Mouse (Mus musculus) forebrain, embryonic 16.5 days (tissue): ENCODE measurements around the gene Wwox. TPM values are rescaled to one million over a fixed set of nuclear protein-coding genes. Genes with fewer than 3 reads are reported as not detected.

ENCODE experiments used
- ATAC-seq: fragments of 200-750 bp; cut with Nextera tagmentation; 2 replicates; pipeline ENCODE4 v1.8.0; 2017; ENCODE audit warnings: mild to moderate bottlenecking, moderate library complexity
- H3K27ac ChIP-seq: fragments of 300-500 bp; sonication (generic); 2 replicates; pipeline ENCODE4 v1.5.1; 2014; ENCODE audit warnings: low read length, control low read depth
- H3K27me3 ChIP-seq: fragments of 300-500 bp; sonication (generic); replicated peaks from 2 replicates; pipeline ENCODE4 v1.6.1; 2014; ENCODE audit warnings: low read length; ENCODE audit not compliant: control insufficient read depth, insufficient read depth
- H3K36me3 ChIP-seq: fragments of 300-500 bp; sonication (generic); 2 replicates; pipeline ENCODE4 v1.6.1; 2014; ENCODE audit not compliant: control insufficient read depth, insufficient read depth
- H3K4me1 ChIP-seq: fragments of 300-500 bp; sonication (generic); replicated peaks from 2 replicates; pipeline ENCODE4 v1.6.1; 2014; ENCODE audit warnings: low read length; ENCODE audit not compliant: control insufficient read depth, insufficient read depth
- H3K4me2 ChIP-seq: fragments of 300-500 bp; sonication (generic); 2 replicates; pipeline ENCODE4 v1.6.1; 2014; ENCODE audit warnings: mild to moderate bottlenecking, low read length, control low read depth
- H3K4me3 ChIP-seq: fragments of 300-500 bp; sonication (generic); replicated peaks from 2 replicates; pipeline ENCODE4 v1.5.1; 2014; ENCODE audit warnings: mild to moderate bottlenecking, low read length, control low read depth
- H3K9ac ChIP-seq: fragments of 300-500 bp; sonication (generic); replicated peaks from 2 replicates; pipeline ENCODE4 v1.6.1; 2014; ENCODE audit warnings: low read depth, low read length, control low read depth
- H3K9me3 ChIP-seq: fragments of 300-500 bp; sonication (generic); 2 replicates; pipeline ENCODE4 v1.6.1; 2016; ENCODE audit warnings: low read length; ENCODE audit not compliant: control insufficient read depth
- WGBS: fragments of 180-500 bp; shearing (Covaris S2); extraction: QIAGEN DNeasy Blood & Tissue Kit; methylation state at CpG from one replicate; pipeline ENCODE4 v1.1.7; 2014; 5-methylcytosine and 5-hydroxymethylcytosine counted together
- polyA plus RNA-seq: library from polyadenylated mRNA; unstranded; fragments of >200 nt; fragmentation: Nextera tagmentation; extraction: Ambion mirVana; gene quantifications from 2 replicates; pipeline ENCODE4 v1.2.1, GENCODE M21; 2015

Gene Wwox
- polyA plus RNA-seq, 1 experiment from 2014 or later = 11.4 TPM

DNA sequence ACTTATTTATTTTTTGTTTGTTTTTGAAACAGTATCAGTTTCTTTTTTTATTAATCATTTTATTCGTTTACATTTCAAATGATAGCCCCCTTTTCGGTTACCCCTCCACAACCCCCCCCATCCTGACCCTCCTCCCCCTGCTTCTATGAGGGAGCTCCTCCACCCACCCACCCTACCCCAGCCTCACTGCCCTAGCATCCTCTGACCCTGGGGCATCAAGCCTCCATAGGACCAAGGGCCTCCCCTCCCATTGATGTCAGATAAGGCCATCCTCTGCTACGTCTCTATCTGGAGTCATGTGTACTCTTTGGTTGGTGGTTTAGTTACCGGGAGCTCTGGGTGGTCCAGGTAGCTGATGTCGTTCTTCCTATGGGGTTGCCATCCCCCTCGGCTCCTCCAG lies 109.4 kb downstream of the Wwox start:
- Histone ChIP-seq H3K36me3 (no peaks in the 10 kb centered on the region), H3K4me2 (no peak overlapping the region), H3K4me1 (no peaks in the 10 kb centered on the region), H3K9me3 (no peaks in the 10 kb centered on the region), H3K27ac (no peak overlapping the region), H3K9ac (no peak overlapping the region), H3K27me3 (no peaks in the 10 kb centered on the region), H3K4me3 (no peak overlapping the region)
- ATAC-seq = no peak
- 91% methylated on average over 6 of the region's 6 CpGs for WGBS

DNA sequence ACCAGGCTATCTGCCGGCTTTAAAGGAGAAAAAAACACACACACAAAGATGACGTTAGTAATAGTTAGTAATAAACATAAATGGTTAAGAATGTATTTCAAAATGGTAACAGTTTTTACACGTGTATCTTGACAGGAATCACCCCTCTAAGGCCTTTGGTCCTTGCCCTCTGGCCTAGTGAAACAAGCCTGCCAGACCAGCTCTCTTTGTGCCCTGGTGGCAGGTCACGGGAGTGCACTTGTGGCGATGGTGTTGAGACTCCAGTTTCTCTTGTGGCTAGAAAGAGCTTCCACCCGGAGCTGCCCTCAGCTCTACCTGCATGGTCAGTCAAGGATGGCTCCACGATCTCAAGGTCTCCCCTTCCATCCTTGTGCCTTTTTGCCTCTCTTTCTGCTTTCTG lies 110.6 kb downstream of the Wwox start:
- Histone ChIP-seq H3K4me2 (no peak overlapping the region), H3K27ac (no peak overlapping the region), H3K9me3 (no peaks in the 10 kb centered on the region), H3K27me3 (no peaks in the 10 kb centered on the region), H3K4me1 (no peaks in the 10 kb centered on the region), H3K9ac (no peak overlapping the region), H3K36me3 (no peaks in the 10 kb centered on the region), H3K4me3 (no peak overlapping the region)
- no peak for ATAC-seq
- WGBS = 74% methylated on average over 7 of the region's 7 CpGs

DNA sequence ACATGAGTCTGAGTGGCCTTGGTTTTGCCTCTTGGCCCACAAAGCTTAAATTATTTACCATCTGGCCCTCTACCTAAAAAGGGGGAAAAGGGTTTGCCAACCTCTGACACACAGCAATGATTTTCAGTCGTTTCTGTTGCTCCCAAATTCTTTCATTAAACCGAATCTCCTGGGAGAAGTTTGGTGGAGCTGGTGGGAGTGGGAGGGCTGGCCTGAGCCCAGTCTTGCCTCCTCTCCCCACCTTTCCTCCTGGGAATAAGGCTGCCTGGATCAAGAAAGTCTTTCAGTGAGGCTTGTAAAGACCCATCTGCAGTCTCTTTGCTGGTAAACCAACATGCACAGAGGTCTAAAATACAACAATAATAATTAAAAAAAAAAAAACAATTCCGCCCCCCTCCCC lies 113.2 kb downstream of the Wwox start:
- no peaks in the 10 kb centered on the region for H3K4me1 ChIP-seq
- H3K36me3 ChIP-seq = no peaks in the 10 kb centered on the region
- H3K27ac ChIP-seq = no peak overlapping the region
- no peak overlapping the region for H3K4me2 ChIP-seq
- no peak for ATAC-seq
- WGBS = 62% methylated on average over 3 of the region's 3 CpGs
- H3K27me3 ChIP-seq = no peaks in the 10 kb centered on the region
- H3K9me3 ChIP-seq = no peaks in the 10 kb centered on the region
- no peak overlapping the region for H3K9ac ChIP-seq
- H3K4me3 ChIP-seq = no peak overlapping the region

DNA sequence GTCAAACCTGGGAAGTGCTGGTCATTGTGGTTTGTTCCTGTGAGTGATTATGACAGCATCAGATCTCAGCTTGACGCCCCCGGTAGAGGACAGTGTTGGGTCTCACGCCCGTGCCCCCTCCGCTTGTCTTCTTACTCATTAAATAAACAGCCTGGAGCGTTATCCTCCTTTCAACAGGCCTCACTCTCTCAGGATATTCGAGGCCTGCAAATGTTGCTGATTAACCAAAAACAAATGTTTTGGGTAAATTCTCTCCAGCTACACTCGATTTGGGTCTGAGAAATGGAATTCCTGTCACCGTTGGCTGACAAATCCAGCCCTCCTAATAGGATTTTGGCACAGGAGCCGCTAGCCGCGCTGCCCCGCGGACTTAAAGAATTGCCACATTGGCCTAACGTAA lies 115.5 kb downstream of the Wwox start:
- ATAC-seq = no peak
- Histone ChIP-seq H3K36me3 (no peaks in the 10 kb centered on the region), H3K27me3 (no peaks in the 10 kb centered on the region; the same call in 1 of the 2 replicates), H3K4me3 (no peak overlapping the region), H3K27ac (no peak overlapping the region), H3K4me2 (no peak overlapping the region), H3K9me3 (no peaks in the 10 kb centered on the region), H3K9ac (no peak overlapping the region), H3K4me1 (no peaks in the 10 kb centered on the region)
- 66% methylated on average over 15 of the region's 15 CpGs for WGBS

DNA sequence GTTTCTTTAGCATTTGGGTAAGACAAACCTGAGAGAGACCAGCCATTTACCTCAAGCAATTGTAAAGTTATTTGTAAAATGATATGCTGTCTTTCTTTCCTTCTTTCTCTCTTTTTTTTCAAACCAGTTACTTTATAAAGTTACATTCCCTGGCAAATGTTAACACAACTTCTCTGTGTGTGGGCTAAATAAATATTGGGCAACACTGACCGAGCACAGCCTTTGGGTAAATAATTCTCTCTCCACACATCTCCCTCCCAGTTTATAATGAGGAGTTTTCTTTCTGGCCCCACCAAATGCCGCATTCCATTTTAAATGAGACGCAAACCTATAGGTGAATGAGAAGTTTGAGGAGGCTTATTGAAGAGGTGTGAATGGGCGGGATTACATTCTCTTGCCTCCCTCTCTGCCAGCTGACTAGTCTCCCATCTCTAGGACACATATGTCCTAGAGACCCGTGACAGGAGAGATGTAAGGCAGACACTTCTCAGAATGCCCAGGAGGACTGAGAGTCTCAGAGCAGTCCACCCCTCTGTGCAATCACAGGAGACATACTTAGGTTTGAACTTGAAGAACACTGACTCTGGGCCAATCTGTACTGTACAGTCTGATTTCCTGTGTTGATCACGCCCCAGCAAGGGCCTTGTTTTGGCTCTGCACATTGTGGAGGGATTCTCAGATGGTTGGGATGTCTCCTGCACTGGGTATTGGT lies 116.2 kb downstream of the Wwox start:
- Histone ChIP-seq H3K36me3 (no peaks in the 10 kb centered on the region), H3K27me3 (no peaks in the 10 kb centered on the region; the same call in 1 of the 2 replicates), H3K9me3 (no peaks in the 10 kb centered on the region), H3K9ac (no peak overlapping the region), H3K27ac (no peak overlapping the region), H3K4me2 (no peak overlapping the region), H3K4me1 (no peaks in the 10 kb centered on the region), H3K4me3 (no peak overlapping the region)
- no peak for ATAC-seq
- 70% methylated on average over 6 of the region's 6 CpGs for WGBS

DNA sequence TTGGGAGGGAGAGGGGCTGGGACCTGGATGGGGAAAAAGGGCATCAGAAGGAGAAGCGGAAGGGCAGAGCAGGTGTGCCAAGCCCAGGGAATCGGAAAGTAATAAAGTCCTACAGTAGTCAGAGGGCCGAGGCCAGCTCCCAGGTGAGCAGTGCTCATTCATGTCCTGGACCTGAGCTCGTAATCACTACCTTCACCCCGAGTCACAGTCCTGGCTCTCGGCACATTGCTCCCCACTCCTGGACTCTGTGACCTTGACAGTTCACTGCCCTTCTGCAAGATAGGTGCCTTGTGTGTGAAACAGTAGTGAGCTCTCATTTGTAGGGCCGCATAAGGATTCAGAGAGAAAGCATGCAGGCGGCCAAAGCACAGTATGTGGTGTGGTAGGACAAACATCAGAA lies 121.7 kb downstream of the Wwox start:
- no peak for ATAC-seq
- no peak overlapping the region for H3K27ac ChIP-seq
- H3K36me3 ChIP-seq = no peaks in the 10 kb centered on the region
- WGBS = 97% methylated on average over 8 of the region's 8 CpGs
- no peaks in the 10 kb centered on the region for H3K9me3 ChIP-seq
- H3K27me3 ChIP-seq = no peaks in the 10 kb centered on the region; the same call in 1 of the 2 replicates
- H3K4me3 ChIP-seq = no peak overlapping the region
- H3K9ac ChIP-seq = no peak overlapping the region
- H3K4me1 ChIP-seq = no peaks in the 10 kb centered on the region
- H3K4me2 ChIP-seq = no peak overlapping the region

DNA sequence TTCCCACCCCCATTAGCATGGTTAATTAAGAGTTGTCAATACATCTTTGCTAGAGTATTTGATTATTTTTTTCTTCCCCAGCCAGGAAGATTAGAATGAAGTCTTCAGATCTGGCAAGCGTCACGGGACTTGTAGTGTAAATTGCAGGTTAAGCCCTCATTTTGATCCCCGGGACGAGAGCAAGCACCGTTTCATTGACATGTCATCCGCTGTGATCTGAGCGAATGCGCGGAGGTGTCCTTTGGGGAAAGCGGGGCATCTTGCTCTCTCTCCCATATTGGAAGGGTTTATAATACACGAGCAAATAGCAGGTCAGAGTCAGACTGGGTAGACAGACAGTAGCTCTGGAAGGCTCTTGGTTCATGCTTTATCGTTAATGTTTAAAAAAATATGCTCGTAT lies 123.0 kb downstream of the Wwox start:
- ATAC-seq = no peak
- Histone ChIP-seq H3K27me3 (no peaks in the 10 kb centered on the region; the same call in 1 of the 2 replicates), H3K4me1 (no peaks in the 10 kb centered on the region), H3K9ac (no peak overlapping the region), H3K4me2 (no peak overlapping the region), H3K27ac (no peak overlapping the region), H3K36me3 (no peaks in the 10 kb centered on the region), H3K9me3 (no peaks in the 10 kb centered on the region), H3K4me3 (no peak overlapping the region)
- WGBS = 76% methylated on average over 13 of the region's 13 CpGs

DNA sequence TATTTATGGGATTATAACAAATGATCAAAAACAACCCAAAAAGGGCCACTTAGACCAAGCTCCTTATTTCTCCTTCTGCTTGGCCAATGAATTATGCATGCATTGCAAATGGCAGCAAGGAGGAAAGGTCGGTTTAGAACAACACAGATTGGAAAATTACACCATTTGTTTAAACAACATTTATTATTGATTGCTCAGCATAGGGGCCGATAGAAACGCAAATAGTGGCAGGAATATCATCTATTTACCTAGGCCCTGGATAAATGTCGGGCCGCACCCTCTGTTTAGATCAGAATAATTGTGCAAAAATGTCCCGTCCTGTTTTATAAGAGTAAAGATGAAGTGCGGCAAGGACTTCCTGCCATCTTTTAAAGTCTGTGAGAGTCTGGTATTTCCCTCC lies 123.9 kb downstream of the Wwox start:
- H3K9me3 ChIP-seq = no peaks in the 10 kb centered on the region
- no peak for ATAC-seq
- H3K36me3 ChIP-seq = no peaks in the 10 kb centered on the region
- H3K4me1 ChIP-seq = no peaks in the 10 kb centered on the region
- WGBS = 87% methylated on average over 7 of the region's 7 CpGs
- no peak overlapping the region for H3K4me3 ChIP-seq
- no peak overlapping the region for H3K4me2 ChIP-seq
- H3K27ac ChIP-seq = no peak overlapping the region
- no peak overlapping the region for H3K9ac ChIP-seq
- no peaks in the 10 kb centered on the region; the same call in 1 of the 2 replicates for H3K27me3 ChIP-seq

DNA sequence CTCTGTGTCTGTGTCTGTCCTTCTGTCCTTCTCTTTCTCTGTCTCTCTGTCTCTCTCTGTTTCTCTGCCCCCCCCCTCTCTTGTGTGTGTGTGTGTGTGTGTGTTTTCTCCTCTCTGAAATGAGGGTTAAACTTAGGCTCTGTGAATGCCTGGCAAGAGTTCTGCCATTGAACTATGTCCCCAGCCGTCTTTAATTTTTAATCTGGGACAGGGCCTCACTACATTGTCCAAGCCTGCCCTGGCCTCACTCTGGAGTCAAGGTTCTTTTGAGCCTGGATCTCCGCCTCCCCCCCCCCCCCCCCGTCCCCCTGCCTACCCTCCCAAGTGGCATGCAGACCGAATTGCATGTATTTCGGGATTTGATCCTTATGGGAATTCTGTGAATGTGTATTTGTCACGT lies 124.6 kb downstream of the Wwox start:
- no peak for ATAC-seq
- Histone ChIP-seq H3K36me3 (no peaks in the 10 kb centered on the region), H3K4me3 (no peak overlapping the region), H3K4me2 (no peak overlapping the region), H3K9me3 (no peaks in the 10 kb centered on the region), H3K9ac (no peak overlapping the region), H3K27me3 (no peaks in the 10 kb centered on the region; the same call in 1 of the 2 replicates), H3K4me1 (no peaks in the 10 kb centered on the region), H3K27ac (no peak overlapping the region)
- 49% methylated on average over 5 of the region's 6 CpGs for WGBS
